Mouse (Mus musculus) kidney, postnatal 4 days (tissue): Measurements from ENCODE around the gene Snx9.

Source experiments
- DNase-seq, 2 experiments: peaks; one replicate each; pipeline ENCODE4 v3.0.0; 2021; ENCODE audit warnings: mixed read lengths in 2 of 2

Gene Snx9

GRCm38 (mm10) chr17:5841128-5841942 is at the start of gene Snx9:
Gene Snx9 (plus strand): TSS chr17:5841329.
- peak; percentile 81 to 89 for DNase-seq

- DNase-seq = no peak
Measured at GRCm38 (mm10) chr17:5792164-5792791, 48.9 kb upstream of the Snx9 start.

- DNase-seq = no peak
Measured at GRCm38 (mm10) chr17:5793593-5793992, 47.5 kb upstream of the Snx9 start.

GRCm38 (mm10) chr17:5794276-5794675 is 46.9 kb upstream of the Snx9 start:
- peak; percentile 51 to 58 for DNase-seq

GRCm38 (mm10) chr17:5795369-5795768 is 45.8 kb upstream of the Snx9 start:
- DNase-seq = no peak

GRCm38 (mm10) chr17:5795878-5796277 is 45.3 kb upstream of the Snx9 start:
- DNase-seq = peak; percentile 73 to 86

GRCm38 (mm10) chr17:5797124-5797760 is 43.9 kb upstream of the Snx9 start:
- peak; percentile 47 to 55 for DNase-seq

- peak in 1 of 2 experiments; percentile 51 for DNase-seq
Measured at GRCm38 (mm10) chr17:5798221-5798801, 42.8 kb upstream of the Snx9 start.

- no peak for DNase-seq
Measured at GRCm38 (mm10) chr17:5798900-5799299, 42.2 kb upstream of the Snx9 start.

- DNase-seq = peak in 1 of 2 experiments; percentile 4
Measured at GRCm38 (mm10) chr17:5799396-5800021, 41.6 kb upstream of the Snx9 start.

GRCm38 (mm10) chr17:5800254-5800653 is 40.9 kb upstream of the Snx9 start:
- DNase-seq = no peak

- peak in 1 of 2 experiments; percentile 23 for DNase-seq
Measured at GRCm38 (mm10) chr17:5800824-5801560, 40.1 kb upstream of the Snx9 start.

GRCm38 (mm10) chr17:5801761-5802655 is 39.1 kb upstream of the Snx9 start:
- DNase-seq = peak; percentile 30 to 54

GRCm38 (mm10) chr17:5802656-5802955 is 38.5 kb upstream of the Snx9 start:
- peak in 1 of 2 experiments; percentile 1 for DNase-seq

- DNase-seq = no peak
Measured at GRCm38 (mm10) chr17:5803229-5804012, 37.7 kb upstream of the Snx9 start.

- peak in 1 of 2 experiments; percentile 22 for DNase-seq
Measured at GRCm38 (mm10) chr17:5804370-5805150, 36.6 kb upstream of the Snx9 start.

- DNase-seq = no peak
Measured at GRCm38 (mm10) chr17:5805151-5805834, 35.8 kb upstream of the Snx9 start.

GRCm38 (mm10) chr17:5805935-5806334 is 35.2 kb upstream of the Snx9 start:
- peak in 1 of 2 experiments; percentile 36 for DNase-seq

GRCm38 (mm10) chr17:5806823-5807222 is 34.3 kb upstream of the Snx9 start:
- no peak for DNase-seq
